Mouse (Mus musculus): ENCODE measurements at regions not wholly inside any gene's neighbourhood (a gene's known extent, or its start where the extent isn't known, plus 50 kb on each side); places are given as distances from the start of the nearest gene placed in this dataset.

DNA sequence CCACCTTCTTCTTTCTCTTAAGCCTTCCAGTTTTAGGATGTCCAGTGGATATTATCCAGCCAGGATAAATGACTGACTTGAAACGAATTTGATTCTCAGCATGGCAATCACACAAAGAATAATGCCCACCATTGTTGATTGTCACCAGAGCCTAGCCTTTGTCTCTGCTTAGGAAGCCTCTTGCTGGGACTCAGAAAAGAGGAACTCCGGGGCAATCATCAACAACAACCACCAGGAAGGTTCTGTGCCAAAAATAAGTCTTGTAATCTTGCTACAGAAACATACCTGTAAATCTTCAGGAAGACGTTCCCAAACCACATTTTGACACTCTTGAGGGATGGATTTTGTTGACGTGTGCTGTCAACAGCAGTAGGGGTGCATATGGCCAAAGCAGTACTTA, 268.2 kb upstream of the Acvr2a start:
- TF ChIP-seq POLR2A (IDR thresholded peaks at IDR 0.05; ENCODE audit: borderline replicate concordance, control insufficient read depth, low read depth, low read length) (no peak), CTCF (IDR thresholded peaks at IDR 0.05; ENCODE audit: control insufficient read depth, insufficient read depth, low read length) (no peak)
